Mouse (Mus musculus) adrenal gland, postnatal 10 days (tissue): ENCODE measurements at regions not wholly inside any gene's neighbourhood (a gene's known extent, or its start where the extent isn't known, plus 50 kb on each side); places are given as distances from the start of the nearest gene placed in this dataset.

Experiments used
- DNase-seq: peaks from one replicate; pipeline ENCODE4 v3.0.0; 2021; ENCODE audit warnings: mixed read lengths

DNA sequence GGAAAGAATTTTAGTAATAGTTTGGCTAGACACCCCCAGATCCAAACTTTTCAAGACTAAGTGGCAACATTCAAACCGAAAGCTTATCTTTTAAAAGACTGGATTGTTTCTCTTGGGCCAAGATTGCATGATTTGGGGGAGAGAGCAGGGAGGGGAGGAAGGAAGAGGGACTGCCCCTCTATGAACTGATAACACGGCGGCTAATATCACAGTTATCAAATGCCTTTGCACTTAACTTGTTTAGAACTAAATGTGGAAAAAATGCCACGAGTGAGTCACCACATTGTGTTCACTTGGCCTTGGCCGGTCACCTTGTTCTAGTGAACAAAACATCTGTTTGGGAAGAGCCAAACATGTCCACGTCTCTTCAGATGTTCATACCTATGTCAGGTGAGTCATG lies 92.3 kb downstream of the Tes start:
- no peak for DNase-seq

GRCm38 (mm10) chr6:17169971-17170781 lies 105.2 kb downstream of the Tes start:
- DNase-seq: peak; percentile 63

- peak; percentile 47 for DNase-seq
Observed at GRCm38 (mm10) chr6:17170782-17171272, 105.9 kb downstream of the Tes start.

DNA sequence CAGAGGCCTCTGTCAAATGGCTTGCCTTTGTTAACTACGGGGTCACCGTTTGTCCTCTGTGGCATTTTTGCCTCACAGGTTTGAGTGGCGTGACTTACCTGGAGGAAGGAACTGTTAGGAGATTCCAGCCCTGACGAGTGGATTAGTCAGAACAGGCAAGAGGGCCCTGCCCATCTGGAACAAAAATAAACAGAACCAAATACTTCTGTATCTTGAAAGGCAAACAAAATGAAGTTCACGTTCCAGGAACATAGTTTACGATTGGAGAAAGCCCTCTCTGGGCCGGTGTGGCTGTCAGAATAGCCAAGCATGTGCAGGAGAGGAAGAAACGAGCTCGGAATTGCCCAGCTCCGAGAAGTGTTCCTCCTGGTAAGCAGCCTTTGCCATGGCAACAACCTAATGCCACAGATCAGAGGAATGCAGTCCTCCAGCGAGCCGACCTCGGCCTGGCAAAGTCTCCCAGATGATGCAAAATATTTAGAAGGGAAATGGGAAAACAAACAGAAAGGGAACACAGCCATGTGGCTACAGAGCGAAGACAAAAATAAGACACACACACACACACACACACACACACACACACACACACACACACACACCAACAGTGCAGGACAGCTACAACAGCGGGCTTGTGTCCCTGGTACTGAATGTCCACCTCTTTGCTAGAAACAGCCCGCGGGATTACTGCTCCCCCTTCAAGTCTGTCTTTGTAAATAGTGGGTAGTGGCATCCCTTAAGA lies 106.5 kb downstream of the Tes start:
- DNase-seq: peak; percentile 50

DNA sequence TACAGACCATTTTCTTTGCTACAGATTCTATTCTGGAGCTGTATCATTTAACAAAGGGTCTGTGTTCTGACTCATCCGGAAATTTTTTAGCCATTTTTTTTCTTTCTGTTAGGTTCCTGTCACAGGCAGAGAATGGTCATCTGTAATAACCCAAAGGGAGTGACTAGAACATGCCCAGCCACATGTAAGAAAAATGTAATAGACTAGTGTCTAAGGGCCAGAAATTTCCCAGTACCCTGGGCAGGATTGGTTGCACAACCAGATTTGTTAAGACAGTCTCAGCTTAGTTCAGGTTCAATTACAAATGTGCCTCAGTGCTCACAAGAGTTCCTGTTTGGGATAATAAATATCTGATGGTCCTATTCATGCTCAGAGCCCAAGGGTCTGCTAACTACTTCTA lies 107.1 kb downstream of the Tes start:
- DNase-seq: no peak

DNA sequence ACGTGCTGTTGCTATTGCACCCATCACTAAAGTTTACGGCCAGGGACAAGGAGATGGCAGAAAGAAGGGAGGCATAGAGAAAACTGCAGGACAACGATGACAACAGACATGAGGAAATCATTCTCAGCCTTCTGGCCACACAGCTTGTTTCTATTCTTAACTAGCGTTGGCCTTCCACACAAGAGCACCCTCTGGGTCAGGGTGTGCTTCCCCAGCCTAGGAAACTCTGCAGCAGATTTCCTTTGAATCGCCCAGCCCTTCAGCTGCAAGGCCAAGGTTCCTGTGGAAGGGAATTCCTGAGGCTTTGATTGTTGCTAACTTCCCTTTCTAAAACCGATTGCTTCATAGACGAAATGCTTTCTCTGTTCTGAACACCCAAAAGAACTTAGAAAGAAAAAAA lies 103.8 kb upstream of the Cav2 start:
- peak; percentile 45 for DNase-seq

- no peak for DNase-seq
Observed at GRCm38 (mm10) chr6:17179476-17179875, 101.5 kb upstream of the Cav2 start.

DNA sequence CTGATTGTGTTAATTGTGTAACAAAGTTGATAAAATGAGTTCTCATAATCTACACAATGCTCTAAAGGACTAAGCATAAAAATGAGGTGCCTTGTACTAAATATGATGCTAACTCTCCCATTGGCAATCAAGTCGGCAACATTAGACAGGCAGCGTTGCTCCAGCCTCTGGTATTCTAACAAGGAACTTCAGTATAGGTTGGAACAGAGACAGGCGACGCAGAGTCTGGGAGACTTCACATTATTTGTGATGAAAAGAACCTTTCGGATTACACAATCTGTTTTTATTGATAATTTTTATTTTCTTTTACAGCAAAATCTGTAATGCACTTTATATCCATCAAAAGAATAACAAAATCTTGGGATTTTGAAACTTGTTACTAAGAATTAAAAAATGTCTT lies 94.4 kb upstream of the Cav2 start:
- no peak for DNase-seq

DNA sequence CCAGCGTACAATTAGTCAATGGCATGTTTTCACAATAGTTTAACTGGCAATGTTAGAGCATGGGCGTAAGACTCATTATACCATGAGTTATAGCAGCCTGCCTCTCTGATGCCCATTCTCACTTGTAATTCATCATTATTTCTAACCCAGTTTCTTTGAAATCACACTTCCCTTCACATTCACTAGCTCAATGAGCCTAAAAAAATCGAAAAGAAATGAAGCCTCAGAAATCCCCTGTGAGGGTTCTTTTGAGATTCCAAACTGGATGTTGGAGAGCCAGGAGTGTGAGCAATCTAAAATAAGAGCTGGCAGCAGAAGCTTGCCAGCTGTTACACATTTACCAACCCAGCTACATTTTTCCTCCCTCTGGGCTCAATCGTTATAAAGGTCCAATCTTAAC lies 93.9 kb upstream of the Cav2 start:
- DNase-seq: no peak

- no peak for DNase-seq
Observed at GRCm38 (mm10) chr6:17195538-17195937, 85.4 kb upstream of the Cav2 start.

DNA sequence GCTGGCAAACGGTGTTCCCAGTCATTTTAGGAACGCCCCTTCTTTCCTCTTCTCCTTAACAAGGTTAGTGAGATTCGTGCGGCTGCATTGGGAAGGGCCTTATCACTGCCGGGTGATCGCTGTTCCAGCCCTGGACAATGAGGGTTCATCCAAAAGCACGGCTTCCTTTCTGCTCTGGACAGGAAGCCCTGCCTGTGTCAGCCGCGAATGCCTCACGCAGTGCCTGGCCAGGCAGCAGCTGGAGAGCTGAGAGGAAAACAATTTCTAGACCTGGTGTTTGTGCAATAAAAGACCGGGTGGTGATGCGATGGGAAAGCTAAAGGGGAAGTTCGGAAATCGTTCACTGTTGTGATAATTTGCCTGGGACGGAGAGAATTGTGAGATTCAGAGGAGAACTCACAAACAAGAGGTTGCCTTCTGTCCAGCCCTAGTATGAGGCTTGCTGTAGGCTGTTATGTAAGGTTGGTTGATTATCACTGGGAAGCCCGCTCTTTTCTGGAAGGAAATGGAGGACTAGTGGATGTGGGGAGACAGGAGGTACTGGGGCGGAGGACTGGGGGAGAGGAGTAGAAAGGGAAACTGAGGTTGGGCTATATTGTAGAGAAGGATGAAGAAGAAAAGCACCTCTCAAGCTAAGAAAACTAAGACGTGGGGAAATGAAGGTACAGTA lies 83.1 kb upstream of the Cav2 start:
- DNase-seq: peak; percentile 43

DNA sequence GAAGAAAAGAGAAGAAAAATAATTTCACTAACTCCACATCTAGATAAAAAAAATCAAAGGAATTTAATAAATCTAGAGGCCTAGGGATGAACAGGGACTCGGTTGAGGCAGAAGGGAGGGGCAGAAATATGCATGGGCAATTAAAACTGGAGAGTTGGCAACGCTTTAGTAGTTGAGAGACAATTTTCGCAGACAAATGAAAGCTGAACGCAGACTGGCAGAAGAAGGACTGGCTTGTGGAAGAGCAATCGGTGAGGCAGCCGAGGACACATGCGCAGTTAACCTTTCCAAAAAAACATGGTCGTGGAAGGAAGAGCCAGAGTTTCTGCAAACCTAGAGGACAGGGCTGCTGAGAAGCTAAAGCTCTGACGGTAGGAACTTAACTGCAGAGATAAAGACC lies 82.1 kb upstream of the Cav2 start:
- DNase-seq: no peak

GRCm38 (mm10) chr6:17201916-17202636 lies 78.9 kb upstream of the Cav2 start:
- no peak for DNase-seq

DNA sequence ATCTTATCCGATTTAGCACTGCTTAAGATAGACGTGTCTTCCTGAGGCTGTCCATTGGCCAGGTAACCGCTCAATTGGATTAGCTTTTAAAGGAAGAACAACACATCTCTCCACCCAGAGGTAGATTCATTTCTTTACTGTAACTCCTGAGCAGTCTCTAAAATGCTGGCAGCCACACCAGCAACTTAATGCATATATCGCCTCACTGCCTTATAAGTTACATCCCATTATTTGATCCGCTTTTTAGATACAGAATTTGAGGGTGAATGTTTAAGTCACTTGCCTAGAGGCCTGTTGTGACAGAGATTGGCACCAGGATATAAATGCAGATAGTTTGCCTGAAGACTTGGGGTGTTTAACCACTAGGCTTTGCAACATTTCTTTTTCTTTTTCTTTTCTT lies 77.7 kb upstream of the Cav2 start:
- DNase-seq: no peak

- no peak for DNase-seq
Observed at GRCm38 (mm10) chr6:17203900-17204686, 76.9 kb upstream of the Cav2 start.

DNA sequence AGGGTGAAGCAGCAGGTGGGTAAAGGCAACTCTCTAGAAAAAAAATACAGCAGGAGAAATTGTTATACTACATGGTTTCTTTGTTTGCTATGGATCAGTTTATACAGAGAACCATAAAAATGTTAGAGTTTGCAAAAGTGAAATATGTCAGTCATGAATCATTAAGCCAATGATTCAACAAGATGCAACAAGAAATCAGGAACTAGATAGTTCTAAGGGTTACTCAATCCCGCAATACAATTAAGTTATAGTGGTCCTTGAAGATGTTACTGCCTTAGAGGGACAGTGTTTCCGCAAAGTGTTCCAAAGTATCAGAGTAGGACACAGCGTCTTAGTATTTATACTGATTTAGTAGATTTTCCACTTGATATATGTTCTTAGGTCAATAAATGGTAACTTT lies 74.1 kb upstream of the Cav2 start:
- DNase-seq: no peak

GRCm38 (mm10) chr6:17209792-17210191 lies 71.2 kb upstream of the Cav2 start:
- no peak for DNase-seq

- no peak for DNase-seq
Observed at GRCm38 (mm10) chr6:17211346-17211745, 69.6 kb upstream of the Cav2 start.

DNA sequence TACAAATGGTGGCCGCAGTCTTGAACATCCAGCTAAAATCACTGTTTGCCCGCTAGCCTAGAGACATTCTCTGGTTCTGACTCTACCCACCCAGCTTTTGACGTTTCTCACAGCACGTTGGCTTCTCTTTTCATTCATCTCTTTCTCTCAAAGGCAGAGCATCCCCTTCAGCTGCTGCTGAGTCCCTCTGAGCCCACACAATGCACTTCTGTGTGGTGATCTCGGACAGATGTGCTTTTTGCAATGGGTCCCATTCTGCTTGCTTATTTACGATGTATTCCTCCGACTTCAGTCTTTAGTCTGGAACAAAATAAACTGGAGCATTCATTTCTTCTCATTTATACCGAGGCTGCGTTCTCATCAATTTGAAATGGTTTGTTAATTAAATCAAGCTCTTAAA lies 66.2 kb upstream of the Cav2 start:
- DNase-seq: no peak

DNA sequence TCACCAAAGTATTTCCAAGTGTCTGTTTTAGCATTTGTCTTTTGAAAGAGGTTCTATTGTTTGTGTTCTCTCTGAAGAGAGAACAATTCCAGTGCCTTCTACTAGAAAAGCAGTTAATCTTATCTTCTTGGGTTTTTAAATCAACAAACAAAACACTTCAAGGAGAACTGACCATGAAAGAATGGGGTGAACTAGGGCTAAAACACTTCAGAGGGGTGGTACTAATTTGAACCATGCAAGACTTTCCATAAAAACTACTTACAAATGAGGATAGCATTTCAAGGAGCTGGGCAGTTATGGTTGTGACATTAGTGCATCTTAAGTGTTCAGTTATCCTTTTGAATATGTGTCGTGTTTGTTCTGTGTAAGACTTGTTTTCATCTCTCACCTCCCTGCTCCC lies 64.5 kb upstream of the Cav2 start:
- DNase-seq: no peak

DNA sequence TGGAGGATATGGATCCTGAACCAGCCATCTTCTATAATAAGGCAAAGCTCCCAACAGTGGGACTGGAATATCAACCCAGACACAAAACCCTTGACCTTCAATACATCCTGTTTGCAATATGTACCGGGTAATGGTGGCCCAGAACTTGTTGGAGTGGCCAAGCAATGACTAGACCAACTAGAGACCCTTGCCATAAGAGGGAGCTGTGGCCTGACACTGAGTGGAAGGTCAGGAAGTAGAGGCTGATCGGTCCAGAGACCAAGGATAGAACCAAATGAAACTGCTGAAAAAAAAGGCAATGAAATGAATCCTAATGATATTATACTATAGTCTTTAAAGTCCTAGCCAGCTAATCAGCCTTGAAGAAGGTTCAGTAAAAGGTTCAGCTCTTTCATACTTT lies 57.2 kb upstream of the Cav2 start:
- no peak for DNase-seq

GRCm38 (mm10) chr6:17224852-17225251 lies 56.1 kb upstream of the Cav2 start:
- peak; percentile 38 for DNase-seq
